Mouse (Mus musculus) testis, postnatal 14 days (tissue): ENCODE measurements around the gene Sirt4.

Source experiments
- DNase-seq: peaks from one replicate; pipeline ENCODE4 v3.0.0; 2021; ENCODE audit warnings: low spot score

The Sirt4 gene

GRCm38 (mm10) chr5:115434853-115435754 is 49.4 kb downstream of the Sirt4 start:
- no peak for DNase-seq

- no peak for DNase-seq
Measured at GRCm38 (mm10) chr5:115434280-115434852, 50.2 kb downstream of the Sirt4 start.

- no peak for DNase-seq
Measured at GRCm38 (mm10) chr5:115433191-115433590, 51.3 kb downstream of the Sirt4 start.

GRCm38 (mm10) chr5:115432395-115432794 is 52.1 kb downstream of the Sirt4 start:
- no peak for DNase-seq

- DNase-seq: no peak
Measured at GRCm38 (mm10) chr5:115431898-115432259, 52.6 kb downstream of the Sirt4 start.

- DNase-seq: peak; percentile 80
Measured at GRCm38 (mm10) chr5:115431061-115431897, 53.2 kb downstream of the Sirt4 start.

- DNase-seq: no peak
Measured at GRCm38 (mm10) chr5:115430187-115430960, 54.2 kb downstream of the Sirt4 start.

- DNase-seq: no peak
Measured at GRCm38 (mm10) chr5:115429359-115430186, 55.0 kb downstream of the Sirt4 start, which contains the start of gene Msi1. TSS of gene Msi1 (plus strand) at chr5:115429599.

GRCm38 (mm10) chr5:115428831-115429358 is 55.6 kb downstream of the Sirt4 start:
- DNase-seq: no peak
